Mouse (Mus musculus): ENCODE results near the gene Prepl.

Gene Prepl

GRCm38 (mm10) chr17:85071088-85071775, 18.8 kb downstream of the Prepl start:
- no peak for DNase-seq (ENCODE audit: low read depth, low spot score)

GRCm38 (mm10) chr17:85070658-85071057, 19.4 kb downstream of the Prepl start:
- DNase-seq (ENCODE audit: low read depth, low spot score): no peak

DNA sequence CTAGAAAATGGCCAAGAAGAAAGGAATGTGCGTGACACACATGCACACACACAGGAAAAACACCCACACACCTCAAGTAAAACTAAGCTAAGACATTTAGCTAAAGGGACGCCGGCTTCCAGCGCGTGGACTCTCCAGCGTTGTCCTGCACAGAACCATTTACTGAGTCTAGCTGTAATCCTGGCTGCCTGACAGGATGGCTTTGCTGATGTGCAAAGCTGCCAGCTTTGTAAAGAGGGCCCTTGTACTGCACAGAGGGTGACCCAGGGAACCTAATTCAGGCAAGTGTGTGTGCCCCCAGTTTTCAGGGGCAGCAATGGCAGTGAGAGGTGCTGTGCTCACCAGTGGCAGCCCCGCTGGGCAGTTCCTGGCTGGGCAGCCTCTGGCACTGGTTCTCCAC, 22.7 kb downstream of the Prepl start:
- DNase-seq (ENCODE audit: low read depth, low spot score): no peak

DNA sequence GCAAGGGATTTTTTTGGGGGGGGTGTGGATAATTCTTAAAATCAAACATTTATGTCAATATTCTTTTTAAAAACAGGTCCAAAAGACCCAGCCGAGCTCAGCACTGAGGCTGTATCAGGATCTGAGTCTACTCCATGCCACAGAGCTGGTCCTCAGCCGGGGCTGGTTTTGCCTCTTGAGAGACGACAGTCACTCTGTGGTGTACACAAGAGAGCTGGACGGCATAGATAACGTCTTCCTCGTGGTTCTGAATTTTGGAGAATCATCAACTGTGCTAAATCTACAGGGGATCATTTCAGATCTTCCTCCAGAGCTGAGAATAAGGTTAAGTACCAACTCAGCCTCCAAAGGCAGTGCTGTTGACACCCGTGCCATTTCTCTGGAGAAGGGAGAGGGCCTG, 26.5 kb downstream of the Prepl start:
- no peak for DNase-seq (ENCODE audit: low read depth, low spot score)

DNA sequence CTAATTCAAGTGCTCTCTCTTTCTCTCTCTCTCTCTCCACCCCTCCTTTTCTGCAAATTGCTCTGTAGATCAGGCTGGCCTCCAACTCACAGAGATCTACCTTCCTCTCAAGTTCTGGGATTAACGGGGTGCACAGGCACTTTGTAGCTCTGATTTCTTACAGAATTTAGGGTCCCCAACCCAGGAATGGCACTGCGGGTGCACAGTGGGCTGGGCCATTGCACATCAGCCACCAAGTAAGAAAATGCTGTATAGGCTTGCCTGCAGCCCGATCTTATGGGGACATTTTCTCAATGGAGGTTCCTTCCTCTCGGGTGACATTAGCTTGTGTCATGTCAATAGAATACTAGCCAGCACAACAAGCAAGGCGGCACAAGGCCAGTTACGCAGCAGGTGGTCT, 30.9 kb downstream of the Prepl start:
- DNase-seq (ENCODE audit: low read depth, low spot score): no peak

DNA sequence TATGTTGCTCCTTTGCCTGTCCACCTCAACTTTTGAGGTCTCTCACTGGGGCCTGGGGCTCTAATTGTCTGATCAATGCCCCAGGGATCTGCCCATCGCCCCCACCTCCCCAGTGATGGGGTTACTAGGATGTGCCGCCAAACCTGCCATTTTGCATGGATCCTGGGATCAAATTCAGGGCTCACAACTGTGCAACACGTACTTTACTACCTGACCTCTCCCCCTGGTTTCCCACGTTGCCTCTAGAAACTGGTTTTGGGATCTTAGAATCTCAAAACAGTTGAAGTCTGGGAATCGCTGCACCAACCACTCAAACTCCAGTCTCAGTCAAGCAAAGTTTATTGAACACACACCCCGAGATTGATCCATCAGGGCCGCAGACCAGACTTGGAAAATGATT, 31.8 kb downstream of the Prepl start:
- DNase-seq (ENCODE audit: low read depth, low spot score): no peak

- no peak for DNase-seq (ENCODE audit: low read depth, low spot score)
Measured at GRCm38 (mm10) chr17:85048379-85048778, 41.7 kb downstream of the Prepl start.

DNA sequence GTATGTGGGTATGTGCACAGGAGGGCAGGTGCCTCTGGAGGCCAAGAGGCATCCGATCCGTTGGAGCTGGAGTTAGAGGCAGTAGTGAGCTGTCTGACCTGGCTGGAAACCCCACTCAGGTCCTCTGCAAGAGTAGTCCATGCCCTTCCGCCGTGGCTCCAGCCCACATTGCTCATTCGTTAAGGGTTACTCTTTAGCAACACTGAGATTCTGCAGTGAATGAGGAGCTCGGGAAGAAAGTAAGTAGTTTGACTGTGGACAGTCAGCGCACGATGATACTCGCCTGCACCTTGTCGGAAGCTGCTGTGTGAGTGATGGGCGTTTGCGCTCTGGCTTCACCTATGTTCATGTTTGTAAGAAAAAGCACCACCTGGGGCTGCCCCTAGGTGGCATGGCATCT, 44.9 kb downstream of the Prepl start:
- no peak for DNase-seq (ENCODE audit: low read depth, low spot score)

- no peak for DNase-seq (ENCODE audit: low read depth, low spot score)
Measured at GRCm38 (mm10) chr17:85044466-85044865, 45.6 kb downstream of the Prepl start.

- DNase-seq (ENCODE audit: low read depth, low spot score): no peak
Measured at GRCm38 (mm10) chr17:85043404-85043816, 46.6 kb downstream of the Prepl start.

- DNase-seq (ENCODE audit: low read depth, low spot score): no peak
Measured at GRCm38 (mm10) chr17:85042419-85042818, 47.6 kb downstream of the Prepl start.

- DNase-seq (ENCODE audit: low read depth, low spot score): no peak
Measured at GRCm38 (mm10) chr17:85040913-85041312, 49.1 kb downstream of the Prepl start.

GRCm38 (mm10) chr17:85038761-85039160, 51.3 kb downstream of the Prepl start:
- DNase-seq (ENCODE audit: low read depth, low spot score): no peak

GRCm38 (mm10) chr17:85038311-85038710, 51.7 kb downstream of the Prepl start:
- no peak for DNase-seq (ENCODE audit: low read depth, low spot score)

GRCm38 (mm10) chr17:85037855-85038254, 52.2 kb downstream of the Prepl start:
- DNase-seq (ENCODE audit: low read depth, low spot score): no peak

DNA sequence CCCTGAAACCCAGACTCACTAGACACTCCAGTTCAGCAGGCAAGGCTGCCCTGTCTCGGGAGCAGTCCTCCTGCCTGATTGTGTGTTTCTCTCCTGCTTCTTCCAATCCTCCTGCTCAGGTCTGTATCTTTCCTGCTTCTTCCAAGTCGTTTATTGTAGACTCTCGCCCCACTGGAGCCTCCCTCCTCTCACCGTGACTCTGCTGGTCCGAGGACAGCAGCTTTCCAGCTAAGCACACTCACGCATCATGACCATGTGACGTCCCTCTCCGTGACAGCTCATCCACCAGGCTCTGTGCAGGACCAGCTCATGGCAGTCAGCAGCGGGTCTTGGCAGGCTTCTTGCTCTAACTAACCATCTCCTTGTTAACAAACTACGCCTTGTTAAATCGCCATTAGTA, 56.0 kb downstream of the Prepl start:
- no peak for DNase-seq (ENCODE audit: low read depth, low spot score)

DNA sequence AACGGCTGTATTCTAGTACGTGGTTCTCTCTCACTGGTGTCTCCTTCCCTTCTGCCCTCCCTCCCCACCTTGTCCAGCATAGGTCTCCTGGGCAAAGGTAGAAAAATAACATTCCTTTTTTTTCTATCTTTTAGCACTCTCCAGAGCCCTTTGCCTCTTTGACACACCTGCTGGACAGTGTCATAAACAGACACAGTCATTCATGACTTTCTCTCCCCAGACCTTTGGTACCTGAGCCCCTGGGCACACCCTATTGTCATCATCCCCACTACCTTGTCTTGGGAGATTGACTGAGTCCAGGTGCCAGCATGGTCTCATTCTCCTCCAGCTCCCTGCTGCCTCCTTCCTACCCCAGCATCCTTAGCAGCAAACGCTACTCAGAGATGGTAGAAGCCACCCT, 57.0 kb downstream of the Prepl start:
- no peak for DNase-seq (ENCODE audit: low read depth, low spot score)

- DNase-seq (ENCODE audit: low read depth, low spot score): no peak
Measured at GRCm38 (mm10) chr17:85030651-85031050, 59.4 kb downstream of the Prepl start.

DNA sequence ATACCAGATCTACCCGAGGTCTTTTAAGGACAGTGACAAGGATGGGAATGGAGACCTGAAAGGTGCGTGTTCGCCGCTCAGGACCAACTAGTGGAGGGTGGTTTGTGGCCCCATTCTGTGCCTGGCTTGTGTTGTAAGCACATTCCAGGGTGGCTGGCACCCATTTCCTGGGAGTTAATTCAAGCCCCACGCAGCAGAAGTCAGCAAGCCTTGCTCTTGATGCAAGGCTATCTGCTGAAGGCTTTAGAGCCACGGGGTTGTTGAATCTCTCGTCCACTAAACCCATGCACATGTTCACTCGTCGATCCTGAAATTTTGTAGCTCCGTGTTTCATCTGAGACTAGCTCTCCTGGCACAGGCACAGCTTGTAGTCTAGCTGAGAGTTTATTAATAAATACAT, 61.2 kb downstream of the Prepl start:
- no peak for DNase-seq (ENCODE audit: low read depth, low spot score)

GRCm38 (mm10) chr17:85028093-85028739, 61.8 kb downstream of the Prepl start, which contains the start of gene Slc3a1:
Slc3a1 (plus strand) TSS chr17:85028376.
- no peak for DNase-seq (ENCODE audit: low read depth, low spot score)

DNA sequence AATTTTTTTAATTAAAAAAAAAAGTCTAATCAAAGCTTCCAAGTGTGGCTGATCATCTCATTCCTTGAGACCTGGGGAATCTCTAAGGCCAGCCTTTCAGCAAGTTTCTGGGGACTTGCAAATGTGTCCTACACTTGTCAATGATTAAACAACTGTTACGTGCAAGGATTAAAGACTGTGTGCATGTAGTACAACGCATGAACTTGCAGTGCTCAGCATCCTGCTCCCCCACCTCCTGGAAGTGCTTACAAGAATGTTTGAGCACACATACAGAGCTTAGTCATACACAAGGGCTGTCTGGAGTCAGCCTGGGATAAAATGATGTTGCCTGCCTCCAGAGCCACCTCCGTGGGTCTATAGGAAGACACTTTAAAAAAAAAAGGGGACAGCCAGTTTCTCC, 62.8 kb downstream of the Prepl start:
- DNase-seq (ENCODE audit: low read depth, low spot score): no peak

- DNase-seq (ENCODE audit: low read depth, low spot score): no peak
Measured at GRCm38 (mm10) chr17:85026436-85026835, 63.6 kb downstream of the Prepl start.

DNA sequence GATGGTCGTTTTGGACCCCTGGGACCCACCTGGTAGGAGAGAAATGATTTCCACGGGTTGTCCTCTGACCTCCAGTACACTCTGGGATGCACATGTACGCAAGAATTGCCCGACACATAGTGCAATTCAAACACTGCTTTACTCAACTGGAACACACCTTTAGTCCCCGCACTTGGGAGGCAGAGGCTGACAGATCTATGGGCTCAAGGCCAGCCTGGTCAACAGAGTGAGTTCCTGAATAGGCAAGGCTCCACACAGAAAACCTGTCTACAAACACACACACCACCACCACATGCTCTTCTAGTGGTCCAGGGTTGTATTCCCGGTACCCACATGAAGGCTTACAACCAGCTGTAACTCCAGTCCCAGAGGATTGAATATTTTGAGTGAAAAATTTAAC, 64.9 kb downstream of the Prepl start:
- no peak for DNase-seq (ENCODE audit: low read depth, low spot score)
